Mouse (Mus musculus) bone marrow macrophage, adult 2 months (primary cell): Measurements from ENCODE around the gene Strap. TPM values are rescaled to one million over a fixed set of nuclear protein-coding genes. Genes with fewer than 3 reads are reported as not detected.

Experiments used
- H3K27ac ChIP-seq: 2 replicates; pipeline ENCODE4 v1.5.1; 2012; ENCODE audit warnings: low read depth, low read length; ENCODE audit not compliant: insufficient read depth
- H3K4me1 ChIP-seq: 2 replicates; pipeline ENCODE4 v1.6.1; 2012; ENCODE audit warnings: low read length; ENCODE audit not compliant: control insufficient read depth, insufficient read depth
- H3K4me3 ChIP-seq: 2 replicates; pipeline ENCODE4 v1.5.1; 2012; ENCODE audit warnings: mild to moderate bottlenecking, low read length, moderate library complexity; ENCODE audit not compliant: insufficient read depth
- CTCF ChIP-seq: IDR thresholded peaks from 2 replicates; pipeline ENCODE4 v1.5.1; 2012; ENCODE audit warnings: low read depth, mild to moderate bottlenecking, low read length, moderate library complexity
- POLR2A ChIP-seq: IDR thresholded peaks from 2 replicates; pipeline ENCODE4 v1.6.1; 2012; ENCODE audit warnings: mild to moderate bottlenecking, low read depth, low read length, borderline replicate concordance
- polyA plus RNA-seq: library from polyadenylated mRNA; stranded (reverse); fragments of >200 nt; gene quantifications from 2 replicates; pipeline ENCODE4 v1.2.4, GENCODE M21; 2012; ENCODE audit not compliant: missing spikeins, insufficient read depth, insufficient read length

The Strap gene
- polyA plus RNA-seq, 1 experiment, result 51.9 TPM

- Histone ChIP-seq H3K4me3 (peak within 1 kb of the TSS; percentile 98), H3K4me1 (peaks cover 15% of the 10 kb centered on the region), H3K27ac (peak within 1 kb of the TSS; percentile 60)
- no peak for TF ChIP-seq CTCF
- TF ChIP-seq POLR2A, result no peak
Measured at GRCm38 (mm10) chr6:137754056-137754856, 19.4 kb downstream of the Strap start, which contains the start of gene Dera. TSS of gene Dera (plus strand) at chr6:137754546.

GRCm38 (mm10) chr6:137754857-137755232 is 20.0 kb downstream of the Strap start:
- no peak overlapping the region for H3K27ac ChIP-seq
- peaks cover 15% of the 10 kb centered on the region for H3K4me1 ChIP-seq
- TF ChIP-seq POLR2A (no peak), CTCF (no peak)
- peak overlapping the region; percentile 98 for H3K4me3 ChIP-seq

GRCm38 (mm10) chr6:137756310-137756709 is 21.4 kb downstream of the Strap start:
- no peak overlapping the region for H3K27ac ChIP-seq
- TF ChIP-seq CTCF, result peak; percentile 57; the same call in 1 of the 2 replicates
- TF ChIP-seq POLR2A, result no peak
- peaks cover 17% of the 10 kb centered on the region for H3K4me1 ChIP-seq
- no peak overlapping the region for H3K4me3 ChIP-seq

- H3K27ac ChIP-seq, result peak overlapping the region; percentile 19; the same call in 1 of the 2 replicates
Measured at GRCm38 (mm10) chr6:137757891-137758290, 23.0 kb downstream of the Strap start.

GRCm38 (mm10) chr6:137759681-137760080 is 24.8 kb downstream of the Strap start:
- no peak overlapping the region for H3K27ac ChIP-seq
- peaks cover 17% of the 10 kb centered on the region for H3K4me1 ChIP-seq
- TF ChIP-seq CTCF (no peak), POLR2A (no peak)
- H3K4me3 ChIP-seq, result no peak overlapping the region

More at GRCm38 (mm10) chr6:137757891-137758290, 23.0 kb downstream of the Strap start:
- no peak for TF ChIP-seq CTCF
- no peak for TF ChIP-seq POLR2A
- Histone ChIP-seq H3K4me1 (peaks cover 17% of the 10 kb centered on the region), H3K4me3 (no peak overlapping the region)

GRCm38 (mm10) chr6:137760966-137761365 is 26.1 kb downstream of the Strap start:
- Histone ChIP-seq H3K4me1 (peaks cover 17% of the 10 kb centered on the region), H3K4me3 (no peak overlapping the region), H3K27ac (no peak overlapping the region)
- TF ChIP-seq CTCF, result no peak
- no peak for TF ChIP-seq POLR2A

GRCm38 (mm10) chr6:137764572-137765210 is 29.8 kb downstream of the Strap start:
- no peak overlapping the region for H3K4me3 ChIP-seq

GRCm38 (mm10) chr6:137766177-137766576 is 31.3 kb downstream of the Strap start:
- TF ChIP-seq POLR2A (no peak), CTCF (no peak)
- no peak overlapping the region for H3K27ac ChIP-seq
- no peaks in the 10 kb centered on the region for H3K4me1 ChIP-seq
- H3K4me3 ChIP-seq, result no peak overlapping the region

More at GRCm38 (mm10) chr6:137764572-137765210, 29.8 kb downstream of the Strap start:
- Histone ChIP-seq H3K4me1 (peaks cover 2% of the 10 kb centered on the region; the same call in 1 of the 2 replicates), H3K27ac (no peak overlapping the region)
- no peak for TF ChIP-seq POLR2A
- no peak for TF ChIP-seq CTCF

GRCm38 (mm10) chr6:137771621-137772250 is 36.9 kb downstream of the Strap start:
- no peak for TF ChIP-seq POLR2A
- no peak for TF ChIP-seq CTCF
- Histone ChIP-seq H3K27ac (no peak overlapping the region), H3K4me3 (no peak overlapping the region), H3K4me1 (no peaks in the 10 kb centered on the region)
